Mouse (Mus musculus): Measurements from ENCODE around the gene B4galnt3.

GRCm38 (mm10) chr6:120320369-120320768 lies 26.0 kb upstream of the B4galnt3 start:
- TF ChIP-seq CTCF (IDR thresholded peaks at IDR 0.05; ENCODE audit: borderline replicate concordance, insufficient read depth, low read length) (no peak), POLR2A (IDR thresholded peaks at IDR 0.05; ENCODE audit: low read depth, low read length) (no peak)
